Comparison of ENCODE assay signal across 8 mouse cellular contexts in the genomic region with DNA sequence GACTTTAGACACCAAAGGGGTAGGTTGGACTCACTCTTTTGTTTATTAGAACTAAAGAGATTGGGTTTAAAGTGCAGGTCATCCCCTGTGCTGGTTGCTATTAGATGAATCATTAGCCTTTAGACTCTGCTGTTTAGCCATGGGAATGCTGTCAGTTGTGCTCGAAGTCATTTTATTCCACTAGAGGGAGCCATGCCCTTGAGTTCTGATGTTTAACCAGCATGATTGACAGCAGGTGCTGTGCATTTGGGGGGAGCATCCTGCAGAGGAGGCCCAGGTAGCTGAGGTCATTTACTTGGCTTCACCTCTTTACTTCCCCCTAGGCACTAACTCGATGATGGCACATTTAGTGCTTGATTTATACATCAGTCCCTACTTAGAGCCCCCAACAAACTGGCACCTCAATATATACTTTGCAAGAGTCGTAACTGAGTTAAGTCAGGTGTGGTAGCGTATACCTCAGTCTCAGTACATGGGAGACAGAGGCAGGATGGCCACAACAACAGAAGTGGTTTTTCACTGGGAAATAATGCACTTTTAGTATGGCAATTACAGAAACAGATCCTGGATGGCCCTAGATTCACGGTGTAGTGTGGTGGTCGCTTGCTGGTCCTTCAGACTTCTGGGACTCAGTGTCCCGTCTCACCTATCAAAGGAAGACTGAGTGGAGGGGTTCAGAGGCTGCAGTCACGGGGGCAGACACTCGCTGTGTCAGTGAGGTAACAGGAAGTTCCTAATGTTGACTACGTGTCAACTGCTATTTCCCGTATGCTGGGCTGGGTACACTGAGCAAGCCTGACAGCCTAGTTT. TPM values are rescaled to one million over a fixed set of nuclear protein-coding genes. Genes with fewer than 3 reads are reported as not detected.
A peak's percentile ranks its signal among the peaks of the same experiment; 100 is the strongest.
DNase-seq lines count a peak whose midpoint lies in the region; ATAC-seq and TF ChIP-seq lines count a peak whose summit lies in the region.

No protein-coding gene starts in this region.

- no peaks in the 10 kb centered on the region for H3K9me3 ChIP-seq in ES-E14 (ENCODE audit: control insufficient read depth, insufficient read depth, low read depth, low read length)
- H3K9me3 ChIP-seq in heart, postnatal 0 days (replicated peaks; ENCODE audit: control insufficient read depth, low read length): no peaks in the 10 kb centered on the region

- no peak overlapping the region for H3K9ac ChIP-seq in ES-E14 (ENCODE audit: insufficient read depth, low read depth, low read length, poor library complexity, severe bottlenecking)
- no peak overlapping the region for H3K9ac ChIP-seq in heart, postnatal 0 days (replicated peaks; ENCODE audit: low read depth, low read length)

- H3K36me3 ChIP-seq in ES-E14 (ENCODE audit: control insufficient read depth, insufficient read depth, low read length, poor library complexity, severe bottlenecking): peaks cover 6% of the 10 kb centered on the region
- H3K36me3 ChIP-seq in heart, postnatal 0 days (replicated peaks; ENCODE audit: control insufficient read depth, insufficient read depth, low read length): peaks cover 23% of the 10 kb centered on the region

- peak; percentile 36 for DNase-seq in gastrocnemius, adult 18-20 months (ENCODE audit: low spot score)
- DNase-seq in gastrocnemius, postnatal 25 days: no peak
- peak; percentile 69 for DNase-seq in ES-E14 (ENCODE audit: low read depth, low spot score)
- DNase-seq in cerebellum, adult 8-10 months: peak; percentile 23
- DNase-seq in heart, postnatal 0 days (ENCODE audit: low spot score): peak; percentile 80
- DNase-seq in kidney, postnatal 25 days: peak; percentile 51 to 68
- peak; percentile 19 for DNase-seq in lung, adult 2 months
- peak; percentile 8 for DNase-seq in right cerebral cortex, postnatal 4 days

- peak; percentile 72 for ATAC-seq in heart, postnatal 0 days (ENCODE audit: insufficient read depth, low read depth)

- TF ChIP-seq EP300 in heart, postnatal 0 days (IDR thresholded peaks at IDR 0.05; ENCODE audit: low read depth): no peak

- in situ Hi-C loops in ES-E14 (cut with MboI; ENCODE audit: low sequenced_read_pairs in 2 of 2, unreplicated experiment in 2 of 2): no loop called here

- no peak overlapping the region for H3K4me3 ChIP-seq in ES-E14 (ENCODE audit: insufficient read depth in 1 of 2, low read depth in 1 of 2, low read length in 2 of 2, poor library complexity in 1 of 2, severe bottlenecking in 1 of 2)
- H3K4me3 ChIP-seq in heart, postnatal 0 days (ENCODE audit: low read depth, low read length): no peak overlapping the region
- H3K4me3 ChIP-seq in lung, adult 2 months (replicated peaks; ENCODE audit: extremely low read depth, low read depth, low read length): no peak overlapping the region

- H3K27me3 ChIP-seq in heart, postnatal 0 days (ENCODE audit: control insufficient read depth, insufficient read depth, low read length): no peaks in the 10 kb centered on the region

- TF ChIP-seq CTCF in heart, postnatal 0 days (IDR thresholded peaks at IDR 0.05; ENCODE audit: low read depth): peak; percentile 90
- peak; percentile 64; the same call in 1 of the 2 replicates for TF ChIP-seq CTCF in lung, adult 2 months (IDR thresholded peaks at IDR 0.05; ENCODE audit: insufficient read depth, low read length)

- H3K27ac ChIP-seq in ES-E14 (ENCODE audit: insufficient read depth, low read depth, low read length, poor library complexity, severe bottlenecking): no peak overlapping the region
- no peak overlapping the region for H3K27ac ChIP-seq in heart, postnatal 0 days (ENCODE audit: low read depth)

- H3K4me2 ChIP-seq in heart, postnatal 0 days (ENCODE audit: low read depth, low read length): no peak overlapping the region

- WGBS in heart, postnatal 0 days: 63% methylated on average over 11 of the region's 11 CpGs
- 55% methylated on average over 11 of the region's 11 CpGs for WGBS in lung, adult 2 months

- no peak for TF ChIP-seq POLR2A in lung, adult 2 months (IDR thresholded peaks at IDR 0.05; ENCODE audit: borderline replicate concordance, extremely low read depth, low read depth, low read length)

- H3K4me1 ChIP-seq in ES-E14 (ENCODE audit: control insufficient read depth in 2 of 2, insufficient read depth in 2 of 2, low read length in 2 of 2, poor library complexity in 1 of 2): no peaks in the 10 kb centered on the region
- H3K4me1 ChIP-seq in heart, postnatal 0 days (ENCODE audit: control insufficient read depth, insufficient read depth): no peaks in the 10 kb centered on the region
- no peaks in the 10 kb centered on the region for H3K4me1 ChIP-seq in lung, adult 2 months (ENCODE audit: control insufficient read depth, insufficient read depth, low read length)

TF ChIP-seq in ES-E14, 5 proteins besides CTCF, POLR2A, EP300 and RAD21:
- TF ChIP-seq HCFC1 (IDR thresholded peaks at IDR 0.05; ENCODE audit: borderline replicate concordance, insufficient read depth, low read length): no peak
- no peak for TF ChIP-seq MAFK (IDR thresholded peaks at IDR 0.05; ENCODE audit: insufficient read depth, low read depth, low read length)
- TF ChIP-seq ZC3H11A (IDR thresholded peaks at IDR 0.05; ENCODE audit: borderline replicate concordance, low read depth, low read length): peak; percentile 97

RNA-seq across cellular contexts. Expression of a gene that starts 28.2 kb away (rescaled TPM):
- total RNA-seq in gastrocnemius, adult 18-20 months (2021): 1 to 10 TPM; 1.2 to 1.3 TPM
- under 1 TPM; 0.92 to 0.94 TPM for total RNA-seq in gastrocnemius, postnatal 25 days (2021)
- total RNA-seq in ES-E14 (2012; rRNA removed): 0.48 and 0.54 TPM in 2 replicates
- 0.99 and 2.7 TPM in 2 replicates for total RNA-seq in heart, postnatal 0 days (2014; rRNA removed; ENCODE audit: low replicate concordance)
- 1.1 and 1.2 TPM in 2 replicates for polyA plus RNA-seq in heart, postnatal 0 days (2015; fragmentation: Nextera tagmentation; extraction: Ambion mirVana)
- polyA plus RNA-seq in lung, adult 2 months (2012; rRNA removed): 0.05 and 0.33 TPM in 2 replicates

RNA-seq across cellular contexts. Expression of a gene that starts 28.3 kb away (rescaled TPM):
- 1 to 10 TPM; 6.6 to 8.5 TPM for total RNA-seq in gastrocnemius, adult 18-20 months (2021)
- 1 to 10 TPM; 7.4 to 9.8 TPM for total RNA-seq in gastrocnemius, postnatal 25 days (2021)
- total RNA-seq in ES-E14 (2012; rRNA removed): 40.4 and 44.7 TPM in 2 replicates
- 21.8 and 33.1 TPM in 2 replicates for total RNA-seq in heart, postnatal 0 days (2014; rRNA removed; ENCODE audit: low replicate concordance)
- polyA plus RNA-seq in heart, postnatal 0 days (2015; fragmentation: Nextera tagmentation; extraction: Ambion mirVana): 18.1 and 18.2 TPM in 2 replicates
- 15.5 and 16.7 TPM in 2 replicates for polyA plus RNA-seq in lung, adult 2 months (2012; rRNA removed)
